Mouse (Mus musculus) naive thymus-derived CD4-positive, alpha-beta T cell, adult 2 months (primary cell): ENCODE measurements around the gene Cog7.

Source experiments
- DNase-seq: peaks from one replicate; pipeline ENCODE4 v3.0.0-alpha.2; 2011; ENCODE audit warnings: low read depth

Gene Cog7

GRCm38 (mm10) chr7:121890636-121891360 lies 90.7 kb downstream of the Cog7 start:
- DNase-seq = no peak

GRCm38 (mm10) chr7:121880246-121880645 lies 101.3 kb downstream of the Cog7 start:
- no peak for DNase-seq

- no peak for DNase-seq
Observed at GRCm38 (mm10) chr7:121874784-121875183, 106.7 kb downstream of the Cog7 start.

- no peak for DNase-seq
Observed at GRCm38 (mm10) chr7:121873998-121874397, 107.5 kb downstream of the Cog7 start.

GRCm38 (mm10) chr7:121871631-121872030 lies 109.9 kb downstream of the Cog7 start:
- no peak for DNase-seq

GRCm38 (mm10) chr7:121864858-121865585 lies 116.5 kb downstream of the Cog7 start, which contains the start of gene Scnn1b:
TSS of gene Scnn1b (plus strand) at chr7:121865038.
- DNase-seq = no peak

- DNase-seq = no peak
Observed at GRCm38 (mm10) chr7:121858939-121859338, 122.6 kb downstream of the Cog7 start.

- no peak for DNase-seq
Observed at GRCm38 (mm10) chr7:121857177-121857884, 124.2 kb downstream of the Cog7 start.

GRCm38 (mm10) chr7:121848537-121849168 lies 132.9 kb downstream of the Cog7 start:
- DNase-seq = no peak

- DNase-seq = no peak
Observed at GRCm38 (mm10) chr7:121845964-121846363, 135.5 kb downstream of the Cog7 start.

- no peak for DNase-seq
Observed at GRCm38 (mm10) chr7:121842234-121842633, 139.3 kb downstream of the Cog7 start.

- DNase-seq = no peak
Observed at GRCm38 (mm10) chr7:121840810-121841209, 140.7 kb downstream of the Cog7 start.

- no peak for DNase-seq
Observed at GRCm38 (mm10) chr7:121836827-121837226, 144.7 kb downstream of the Cog7 start.

GRCm38 (mm10) chr7:121835392-121835791 lies 146.1 kb downstream of the Cog7 start:
- no peak for DNase-seq
